Comparison of ENCODE assay signal across 10 mouse cellular contexts in genomic region chr6:146702126-146702881, GRCm38 (mm10). TPM values are rescaled to one million over a fixed set of nuclear protein-coding genes. Genes with fewer than 3 reads are reported as not detected.
DNase-seq lines count a peak whose midpoint lies in the region; ATAC-seq lines count a peak whose summit lies in the region.
"Had no signal": no experiment of that assay in that cellular context is flagged by ENCODE, and none has a peak within 500 bp of the region (broad histone marks: within the 10 kb centered on the region; RNA-seq: fewer than 3 reads in every experiment).

No protein-coding gene starts in this region.

- H3K27ac ChIP-seq in embryonic facial prominence, embryonic 13.5 days: peak overlapping the region; percentile 11; the same call in 1 of the 2 replicates
- no peak overlapping the region for H3K27ac ChIP-seq in embryonic facial prominence, embryonic 10.5 days (replicated peaks)
- H3K27ac ChIP-seq: embryonic facial prominence, embryonic 15.5 days; liver, embryonic 14.5 days had no signal

- WGBS in embryonic facial prominence, embryonic 13.5 days: 57% methylated on average over 11 of the region's 11 CpGs
- 72% methylated on average over 11 of the region's 11 CpGs for WGBS in embryonic facial prominence, embryonic 10.5 days

- H3K27me3 ChIP-seq in embryonic facial prominence, embryonic 13.5 days: no peaks in the 10 kb centered on the region
- H3K27me3 ChIP-seq in embryonic facial prominence, embryonic 10.5 days (replicated peaks; ENCODE audit: low read depth, poor library complexity, severe bottlenecking): no peaks in the 10 kb centered on the region
- H3K27me3 ChIP-seq: embryonic facial prominence, embryonic 15.5 days had no signal

- H3K4me3 ChIP-seq in embryonic facial prominence, embryonic 13.5 days: no peak overlapping the region
- H3K4me3 ChIP-seq in embryonic facial prominence, embryonic 10.5 days: no peak overlapping the region
- H3K4me3 ChIP-seq: embryonic facial prominence, embryonic 15.5 days had no signal

- no peaks in the 10 kb centered on the region for H3K36me3 ChIP-seq in embryonic facial prominence, embryonic 13.5 days
- no peaks in the 10 kb centered on the region for H3K36me3 ChIP-seq in embryonic facial prominence, embryonic 10.5 days (replicated peaks)
- H3K36me3 ChIP-seq: embryonic facial prominence, embryonic 15.5 days had no signal

- H3K9ac ChIP-seq in embryonic facial prominence, embryonic 13.5 days: no peak overlapping the region
- H3K9ac ChIP-seq: embryonic facial prominence, embryonic 15.5 days; liver, embryonic 14.5 days had no signal

- no peaks in the 10 kb centered on the region for H3K9me3 ChIP-seq in embryonic facial prominence, embryonic 13.5 days
- H3K9me3 ChIP-seq in embryonic facial prominence, embryonic 10.5 days: peaks cover 7% of the 10 kb centered on the region; the same call in 1 of the 2 replicates
- H3K9me3 ChIP-seq: embryonic facial prominence, embryonic 15.5 days had no signal

- ATAC-seq in embryonic facial prominence, embryonic 13.5 days (ENCODE audit: insufficient number of reproducible peaks, insufficient read depth, low FRiP score, low TSS enrichment, low read depth): no peak
- ATAC-seq in granulocyte monocyte progenitor cell, adult 5-6 weeks (replicated peaks; ENCODE audit: poor library complexity, severe bottlenecking): peak; percentile 27; the same call in 1 of the 2 replicates

- H3K4me1 ChIP-seq in embryonic facial prominence, embryonic 13.5 days: peaks cover 5% of the 10 kb centered on the region; the same call in 1 of the 2 replicates
- H3K4me1 ChIP-seq in embryonic facial prominence, embryonic 10.5 days: peaks cover 3% of the 10 kb centered on the region; the same call in 1 of the 2 replicates
- H3K4me1 ChIP-seq: embryonic facial prominence, embryonic 15.5 days had no signal

- H3K4me2 ChIP-seq in embryonic facial prominence, embryonic 13.5 days: no peak overlapping the region; the same call in 1 of the 2 replicates
- H3K4me2 ChIP-seq: embryonic facial prominence, embryonic 15.5 days had no signal

- DNase-seq in embryonic facial prominence, embryonic 10.5 days (ENCODE audit: low spot score): no peak
- DNase-seq in 3134 (ENCODE audit: extremely low read depth, insufficient read length, low spot score): peak; percentile 37
- DNase-seq in kidney, postnatal 4 days: peak; percentile 16 to 36
- no peak for DNase-seq in embryo, embryonic 11 days
- no peak for DNase-seq in embryo, embryonic 10 days (ENCODE audit: low spot score)
- no peak for DNase-seq in cerebellum, adult 9-11 months

RNA-seq across cellular contexts. Expression of gene Stk38l, which starts 22.5 kb away (rescaled TPM):
- 19.4 and 19.5 TPM in 2 replicates for polyA plus RNA-seq in embryonic facial prominence, embryonic 13.5 days (2015; fragmentation: Nextera tagmentation; extraction: Ambion mirVana)
- polyA plus RNA-seq in embryonic facial prominence, embryonic 10.5 days (2016; fragmentation: Nextera tagmentation; extraction: Ambion mirVana): 21.1 and 22.2 TPM in 2 replicates
- 1.9 and 5.9 TPM in 2 replicates for total RNA-seq in granulocyte monocyte progenitor cell, adult 5-6 weeks (2014; fragmentation: Nextera tagmentation)
- 1.2 and 6.1 TPM in 2 replicates for total RNA-seq in granulocyte monocyte progenitor cell, adult 5-6 weeks (2017)

RNA-seq across cellular contexts. Expression of gene Tm7sf3, which starts 59.7 kb away (rescaled TPM):
- 39.8 and 45.9 TPM in 2 replicates for polyA plus RNA-seq in embryonic facial prominence, embryonic 13.5 days (2015; fragmentation: Nextera tagmentation; extraction: Ambion mirVana)
- polyA plus RNA-seq in embryonic facial prominence, embryonic 10.5 days (2016; fragmentation: Nextera tagmentation; extraction: Ambion mirVana): 26.7 and 27.5 TPM in 2 replicates
- total RNA-seq in granulocyte monocyte progenitor cell, adult 5-6 weeks (2014; fragmentation: Nextera tagmentation): 73.5 and 89.1 TPM in 2 replicates
- total RNA-seq in granulocyte monocyte progenitor cell, adult 5-6 weeks (2017): 104 and 107 TPM in 2 replicates

RNA-seq across cellular contexts. Expression of gene Med21, which starts 60.0 kb away (rescaled TPM):
- polyA plus RNA-seq in embryonic facial prominence, embryonic 13.5 days (2015; fragmentation: Nextera tagmentation; extraction: Ambion mirVana): 139 and 151 TPM in 2 replicates
- 122 and 127 TPM in 2 replicates for polyA plus RNA-seq in embryonic facial prominence, embryonic 10.5 days (2016; fragmentation: Nextera tagmentation; extraction: Ambion mirVana)
- 214 and 275 TPM in 2 replicates for total RNA-seq in granulocyte monocyte progenitor cell, adult 5-6 weeks (2014; fragmentation: Nextera tagmentation)
- total RNA-seq in granulocyte monocyte progenitor cell, adult 5-6 weeks (2017): 240 and 246 TPM in 2 replicates

Comparison
In these comparisons a context has a peak if more than half of its experiments do, and no peak if none do; other contexts are left out.
1. DNase-seq: peak in 3134 (single experiment) and kidney, postnatal 4 days (2 of 2); none in embryonic facial prominence, embryonic 10.5 days (single experiment), embryo, embryonic 11 days (single experiment), embryo, embryonic 10 days (single experiment) and cerebellum, adult 9-11 months (single experiment).